Mouse (Mus musculus): ENCODE results near the gene Bank1. TPM values are rescaled to one million over a fixed set of nuclear protein-coding genes. Genes with fewer than 3 reads are reported as not detected.

Bank1 gene
- polyA plus RNA-seq, 1 experiment from 2014 or later, result 8.3 TPM

GRCm38 (mm10) chr3:136106452-136106851, 219.4 kb downstream of the Bank1 start:
- H3K79me2 ChIP-seq (ENCODE audit: inconsistent target), result no peaks in the 10 kb centered on the region
- 50% methylated on average over 1 of the region's 1 CpGs for WGBS (ENCODE audit: missing documents)
- no peak overlapping the region for H3K27ac ChIP-seq
- H3K4me3 ChIP-seq (ENCODE audit: inconsistent target), result no peak overlapping the region
- H3K36me3 ChIP-seq (ENCODE audit: inconsistent target), result no peaks in the 10 kb centered on the region

GRCm38 (mm10) chr3:136103339-136103738, 222.5 kb downstream of the Bank1 start:
- Histone ChIP-seq H3K79me2 (ENCODE audit: inconsistent target) (no peaks in the 10 kb centered on the region), H3K27ac (no peak overlapping the region), H3K4me3 (ENCODE audit: inconsistent target) (no peak overlapping the region), H3K36me3 (ENCODE audit: inconsistent target) (no peaks in the 10 kb centered on the region)
- 90% methylated on average over 2 of the region's 2 CpGs for WGBS (ENCODE audit: missing documents)

- WGBS (ENCODE audit: missing documents), result 41% methylated on average over 5 of the region's 5 CpGs
- Histone ChIP-seq H3K79me2 (ENCODE audit: inconsistent target) (no peaks in the 10 kb centered on the region), H3K4me3 (ENCODE audit: inconsistent target) (no peak overlapping the region)
Observed at GRCm38 (mm10) chr3:136100973-136101500, 224.8 kb downstream of the Bank1 start.

GRCm38 (mm10) chr3:136100292-136100691, 225.6 kb downstream of the Bank1 start:
- 64% methylated on average over 8 of the region's 8 CpGs for WGBS (ENCODE audit: missing documents)
- Histone ChIP-seq H3K36me3 (ENCODE audit: inconsistent target) (no peaks in the 10 kb centered on the region), H3K4me3 (ENCODE audit: inconsistent target) (no peak overlapping the region), H3K27ac (no peak overlapping the region), H3K79me2 (ENCODE audit: inconsistent target) (no peaks in the 10 kb centered on the region)

More at GRCm38 (mm10) chr3:136100973-136101500, 224.8 kb downstream of the Bank1 start:
- no peak overlapping the region for H3K27ac ChIP-seq
- no peaks in the 10 kb centered on the region for H3K36me3 ChIP-seq (ENCODE audit: inconsistent target)

GRCm38 (mm10) chr3:136086948-136087660, 238.8 kb downstream of the Bank1 start:
- H3K27ac ChIP-seq, result no peak overlapping the region
- WGBS (ENCODE audit: missing documents), result 30% methylated on average over 7 of the region's 7 CpGs
- no peaks in the 10 kb centered on the region for H3K36me3 ChIP-seq (ENCODE audit: inconsistent target)
- H3K79me2 ChIP-seq (ENCODE audit: inconsistent target), result no peaks in the 10 kb centered on the region
- H3K4me3 ChIP-seq (ENCODE audit: inconsistent target), result no peak overlapping the region

GRCm38 (mm10) chr3:136086431-136086830, 239.4 kb downstream of the Bank1 start:
- Histone ChIP-seq H3K4me3 (ENCODE audit: inconsistent target) (no peak overlapping the region), H3K79me2 (ENCODE audit: inconsistent target) (no peaks in the 10 kb centered on the region), H3K27ac (no peak overlapping the region), H3K36me3 (ENCODE audit: inconsistent target) (no peaks in the 10 kb centered on the region)
- 26% methylated on average over 5 of the region's 5 CpGs for WGBS (ENCODE audit: missing documents)

GRCm38 (mm10) chr3:136085077-136085476, 240.8 kb downstream of the Bank1 start:
- no peaks in the 10 kb centered on the region for H3K79me2 ChIP-seq (ENCODE audit: inconsistent target)
- WGBS (ENCODE audit: missing documents), result 85% methylated on average over 1 of the region's 1 CpGs

GRCm38 (mm10) chr3:136084066-136084465, 241.8 kb downstream of the Bank1 start:
- 58% methylated on average over 5 of the region's 5 CpGs for WGBS (ENCODE audit: missing documents)
- no peak overlapping the region for H3K4me3 ChIP-seq (ENCODE audit: inconsistent target)
- H3K36me3 ChIP-seq (ENCODE audit: inconsistent target), result no peaks in the 10 kb centered on the region
- no peak overlapping the region for H3K27ac ChIP-seq
- H3K79me2 ChIP-seq (ENCODE audit: inconsistent target), result no peaks in the 10 kb centered on the region

More at GRCm38 (mm10) chr3:136085077-136085476, 240.8 kb downstream of the Bank1 start:
- Histone ChIP-seq H3K27ac (no peak overlapping the region), H3K36me3 (ENCODE audit: inconsistent target) (no peaks in the 10 kb centered on the region), H3K4me3 (ENCODE audit: inconsistent target) (no peak overlapping the region)

GRCm38 (mm10) chr3:136081264-136081663, 244.6 kb downstream of the Bank1 start:
- no peaks in the 10 kb centered on the region for H3K36me3 ChIP-seq (ENCODE audit: inconsistent target)
- H3K79me2 ChIP-seq (ENCODE audit: inconsistent target), result no peaks in the 10 kb centered on the region
- 86% methylated on average over 1 of the region's 1 CpGs for WGBS (ENCODE audit: missing documents)
- H3K4me3 ChIP-seq (ENCODE audit: inconsistent target), result no peak overlapping the region
- no peak overlapping the region for H3K27ac ChIP-seq

- no peaks in the 10 kb centered on the region for H3K36me3 ChIP-seq (ENCODE audit: inconsistent target)
- no peak overlapping the region for H3K27ac ChIP-seq
- no peak overlapping the region for H3K4me3 ChIP-seq (ENCODE audit: inconsistent target)
- WGBS (ENCODE audit: missing documents), result 89% methylated on average over 2 of the region's 2 CpGs
- H3K79me2 ChIP-seq (ENCODE audit: inconsistent target), result no peaks in the 10 kb centered on the region
Observed at GRCm38 (mm10) chr3:136078535-136078934, 247.3 kb downstream of the Bank1 start.

GRCm38 (mm10) chr3:136070394-136070793, 255.5 kb downstream of the Bank1 start:
- H3K79me2 ChIP-seq (ENCODE audit: inconsistent target), result no peaks in the 10 kb centered on the region
- no peak overlapping the region for H3K27ac ChIP-seq
- H3K4me3 ChIP-seq (ENCODE audit: inconsistent target), result no peak overlapping the region
- 46% methylated on average over 3 of the region's 3 CpGs for WGBS (ENCODE audit: missing documents)
- no peaks in the 10 kb centered on the region for H3K36me3 ChIP-seq (ENCODE audit: inconsistent target)

GRCm38 (mm10) chr3:136061907-136062306, 264.0 kb downstream of the Bank1 start:
- Histone ChIP-seq H3K27ac (no peak overlapping the region), H3K36me3 (ENCODE audit: inconsistent target) (no peaks in the 10 kb centered on the region), H3K4me3 (ENCODE audit: inconsistent target) (no peak overlapping the region), H3K79me2 (ENCODE audit: inconsistent target) (no peaks in the 10 kb centered on the region)
- WGBS (ENCODE audit: missing documents), result 6% methylated on average over 2 of the region's 2 CpGs

GRCm38 (mm10) chr3:136050635-136051034, 275.2 kb downstream of the Bank1 start:
- Histone ChIP-seq H3K79me2 (ENCODE audit: inconsistent target) (no peaks in the 10 kb centered on the region), H3K36me3 (ENCODE audit: inconsistent target) (no peaks in the 10 kb centered on the region), H3K4me3 (ENCODE audit: inconsistent target) (no peak overlapping the region), H3K27ac (no peak overlapping the region)
- WGBS (ENCODE audit: missing documents), result 38% methylated on average over 3 of the region's 3 CpGs

- Histone ChIP-seq H3K4me3 (ENCODE audit: inconsistent target) (no peak overlapping the region), H3K79me2 (ENCODE audit: inconsistent target) (no peaks in the 10 kb centered on the region), H3K36me3 (ENCODE audit: inconsistent target) (no peaks in the 10 kb centered on the region), H3K27ac (no peak overlapping the region)
- WGBS (ENCODE audit: missing documents), result 82% methylated on average over 6 of the region's 6 CpGs
Observed at GRCm38 (mm10) chr3:136050215-136050614, 275.7 kb downstream of the Bank1 start.

GRCm38 (mm10) chr3:136048026-136048425, 277.8 kb downstream of the Bank1 start:
- WGBS (ENCODE audit: missing documents), result 20% methylated on average over 4 of the region's 4 CpGs
- H3K27ac ChIP-seq, result no peak overlapping the region
- no peaks in the 10 kb centered on the region for H3K79me2 ChIP-seq (ENCODE audit: inconsistent target)
- H3K4me3 ChIP-seq (ENCODE audit: inconsistent target), result no peak overlapping the region
- H3K36me3 ChIP-seq (ENCODE audit: inconsistent target), result no peaks in the 10 kb centered on the region

Data from macrophage (primary cell).